Mouse (Mus musculus): ENCODE measurements around the gene Exoc2. TPM values are rescaled to one million over a fixed set of nuclear protein-coding genes. Genes with fewer than 3 reads are reported as not detected.

Gene Exoc2
- polyA plus RNA-seq, 1 experiment = 10.2 TPM

DNA sequence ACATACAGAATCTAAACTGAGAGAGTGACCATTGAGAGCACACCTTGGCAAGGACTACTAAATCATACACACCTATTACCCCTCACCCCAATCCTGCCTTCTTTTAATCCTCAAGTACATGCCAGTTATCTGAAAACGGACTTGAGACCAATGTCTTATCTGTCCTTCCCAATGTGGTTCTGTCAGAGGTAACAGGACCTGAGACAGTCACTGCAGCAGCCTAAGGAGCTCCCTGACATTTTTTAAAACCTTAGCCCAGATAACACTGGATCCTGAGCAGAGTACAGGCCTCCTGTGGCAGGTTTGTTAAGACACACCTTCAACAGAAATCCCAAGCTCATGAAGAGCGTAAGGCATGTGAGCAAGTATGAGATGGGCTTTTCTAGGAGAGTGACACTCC lies 44.8 kb downstream of the Exoc2 start:
- DNase-seq = no peak
- Histone ChIP-seq H3K27ac (ENCODE audit: insufficient read depth, low read depth, low read length) (no peak overlapping the region), H3K4me1 (ENCODE audit: control insufficient read depth, insufficient read depth, low read length) (no peaks in the 10 kb centered on the region), H3K27me3 (replicated peaks; ENCODE audit: control insufficient read depth, insufficient read depth, low read length) (no peaks in the 10 kb centered on the region), H3K4me3 (ENCODE audit: insufficient read depth, low read depth, low read length) (no peak overlapping the region), H3K36me3 (ENCODE audit: control insufficient read depth, insufficient read depth, low read length) (peaks cover 3% of the 10 kb centered on the region)
- TF ChIP-seq POLR2A (IDR thresholded peaks at IDR 0.05; ENCODE audit: low read depth, low read length) = no peak
- TF ChIP-seq CTCF (conservative IDR thresholded peaks at IDR 0.05; ENCODE audit: insufficient read depth, insufficient read length, low read depth, low read length) = no peak
- WGBS = 93% methylated on average over 2 of the region's 2 CpGs

DNA sequence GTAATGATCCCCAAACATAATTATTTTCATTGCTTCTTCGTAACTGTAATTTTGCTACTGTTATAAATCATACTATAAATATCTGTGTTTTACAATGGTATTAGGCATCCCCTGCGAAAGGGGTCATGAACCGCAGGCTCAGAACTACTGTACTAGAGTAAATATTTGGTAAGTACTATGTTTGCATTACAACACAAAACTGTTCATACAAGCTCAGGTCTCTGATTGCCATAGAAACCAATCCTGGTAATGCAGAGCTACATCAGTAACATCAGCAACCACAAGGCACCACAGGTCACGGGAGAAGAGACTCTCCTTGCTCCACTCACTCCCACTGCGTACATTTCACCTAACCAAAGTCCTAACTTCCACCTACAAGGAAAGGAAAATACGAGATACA lies 49.6 kb downstream of the Exoc2 start:
- no peak overlapping the region for H3K4me3 ChIP-seq (ENCODE audit: insufficient read depth, low read depth, low read length)
- DNase-seq = no peak
- WGBS = 92% methylated on average over 6 of the region's 6 CpGs

DNA sequence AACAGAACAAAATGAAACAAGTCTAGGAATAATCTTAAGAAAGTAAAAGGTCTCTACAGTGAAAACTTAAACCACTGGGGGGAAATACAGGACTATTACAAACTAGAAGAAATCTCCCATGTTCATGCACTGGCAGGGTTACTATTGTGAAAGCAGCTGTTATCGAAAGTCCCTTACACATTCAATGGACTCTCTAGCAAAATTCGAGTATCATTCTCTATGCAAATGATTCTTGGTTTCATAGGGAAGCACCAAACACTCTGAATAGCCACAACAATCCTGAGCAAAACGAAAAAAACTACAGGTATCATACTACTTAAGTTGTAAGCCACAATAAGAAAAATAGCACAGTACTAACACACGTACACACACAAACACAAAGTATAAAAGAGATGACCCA lies 52.0 kb downstream of the Exoc2 start:
- Histone ChIP-seq H3K4me3 (ENCODE audit: insufficient read depth, low read depth, low read length) (no peak overlapping the region), H3K27me3 (replicated peaks; ENCODE audit: control insufficient read depth, insufficient read depth, low read length) (no peaks in the 10 kb centered on the region), H3K27ac (ENCODE audit: insufficient read depth, low read depth, low read length) (no peak overlapping the region), H3K36me3 (ENCODE audit: control insufficient read depth, insufficient read depth, low read length) (peaks cover 6% of the 10 kb centered on the region), H3K4me1 (ENCODE audit: control insufficient read depth, insufficient read depth, low read length) (no peaks in the 10 kb centered on the region)
- 91% methylated on average over 4 of the region's 4 CpGs for WGBS
- no peak for DNase-seq
- TF ChIP-seq POLR2A (IDR thresholded peaks at IDR 0.05; ENCODE audit: low read depth, low read length) = no peak
- no peak for TF ChIP-seq CTCF (conservative IDR thresholded peaks at IDR 0.05; ENCODE audit: insufficient read depth, insufficient read length, low read depth, low read length)

More for the DNA sequence above, 49.6 kb downstream of the Exoc2 start:
- peaks cover 6% of the 10 kb centered on the region for H3K36me3 ChIP-seq (ENCODE audit: control insufficient read depth, insufficient read depth, low read length)
- TF ChIP-seq CTCF (conservative IDR thresholded peaks at IDR 0.05; ENCODE audit: insufficient read depth, insufficient read length, low read depth, low read length) = no peak
- no peak for TF ChIP-seq POLR2A (IDR thresholded peaks at IDR 0.05; ENCODE audit: low read depth, low read length)
- H3K27me3 ChIP-seq (replicated peaks; ENCODE audit: control insufficient read depth, insufficient read depth, low read length) = no peaks in the 10 kb centered on the region
- no peak overlapping the region for H3K27ac ChIP-seq (ENCODE audit: insufficient read depth, low read depth, low read length)
- no peaks in the 10 kb centered on the region for H3K4me1 ChIP-seq (ENCODE audit: control insufficient read depth, insufficient read depth, low read length)

DNA sequence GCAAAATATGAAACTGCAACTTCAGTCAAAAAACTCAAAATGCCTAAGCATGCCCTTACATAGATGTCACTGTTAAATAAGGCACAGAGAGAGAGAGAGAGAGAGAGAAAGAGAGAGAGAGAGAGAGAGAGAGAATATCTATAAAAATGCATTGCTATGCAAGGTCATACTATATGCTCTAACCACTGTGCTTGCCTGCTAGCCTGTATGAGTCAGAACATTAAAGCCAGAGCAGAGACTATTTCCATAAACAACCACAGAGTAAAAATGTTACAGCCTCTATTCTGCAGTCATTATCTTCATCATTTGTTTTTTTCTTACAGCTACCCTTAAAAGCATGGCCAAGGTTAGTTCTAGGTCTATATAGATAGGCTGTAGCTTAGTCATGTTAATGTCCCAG lies 60.1 kb downstream of the Exoc2 start:
- H3K4me1 ChIP-seq (ENCODE audit: control insufficient read depth, insufficient read depth, low read length) = 0 out of 2 replicates have a peak, but pooled peaks cover 2% of the 10 kb centered on the region
- no peaks in the 10 kb centered on the region for H3K27me3 ChIP-seq (replicated peaks; ENCODE audit: control insufficient read depth, insufficient read depth, low read length)
- DNase-seq = no peak
- H3K36me3 ChIP-seq (ENCODE audit: control insufficient read depth, insufficient read depth, low read length) = no peaks in the 10 kb centered on the region
- TF ChIP-seq CTCF (conservative IDR thresholded peaks at IDR 0.05; ENCODE audit: insufficient read depth, insufficient read length, low read depth, low read length) = no peak
- TF ChIP-seq POLR2A (IDR thresholded peaks at IDR 0.05; ENCODE audit: low read depth, low read length) = no peak
- no peak overlapping the region for H3K4me3 ChIP-seq (ENCODE audit: insufficient read depth, low read depth, low read length)
- no peak overlapping the region for H3K27ac ChIP-seq (ENCODE audit: insufficient read depth, low read depth, low read length)

DNA sequence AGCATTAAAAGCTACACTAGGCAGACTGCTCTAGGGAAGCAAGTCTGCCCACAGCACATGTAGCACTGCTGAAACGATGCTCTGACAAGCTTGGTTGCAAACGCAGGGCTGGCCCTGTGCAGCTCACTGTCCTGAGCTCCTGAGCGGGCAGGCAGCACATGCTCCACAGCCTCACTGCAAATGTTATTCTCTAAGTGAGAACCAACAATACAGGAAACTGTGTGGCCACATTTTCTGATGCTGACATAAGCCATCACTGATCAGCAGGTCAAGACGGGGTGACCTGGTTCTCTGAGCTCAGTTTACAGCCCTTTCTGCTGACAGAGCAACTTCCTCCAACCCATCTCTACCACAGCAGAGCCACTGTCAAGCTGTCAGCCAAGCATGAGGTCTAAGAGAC lies 60.9 kb downstream of the Exoc2 start:
- Histone ChIP-seq H3K4me1 (ENCODE audit: control insufficient read depth, insufficient read depth, low read length) (0 out of 2 replicates have a peak, but pooled peaks cover 2% of the 10 kb centered on the region), H3K36me3 (ENCODE audit: control insufficient read depth, insufficient read depth, low read length) (no peaks in the 10 kb centered on the region), H3K27ac (ENCODE audit: insufficient read depth, low read depth, low read length) (no peak overlapping the region), H3K4me3 (ENCODE audit: insufficient read depth, low read depth, low read length) (no peak overlapping the region), H3K27me3 (replicated peaks; ENCODE audit: control insufficient read depth, insufficient read depth, low read length) (no peaks in the 10 kb centered on the region)
- TF ChIP-seq CTCF (conservative IDR thresholded peaks at IDR 0.05; ENCODE audit: insufficient read depth, insufficient read length, low read depth, low read length) (no peak), POLR2A (IDR thresholded peaks at IDR 0.05; ENCODE audit: low read depth, low read length) (no peak)
- WGBS = 26% methylated on average over 4 of the region's 4 CpGs
- DNase-seq = no peak

DNA sequence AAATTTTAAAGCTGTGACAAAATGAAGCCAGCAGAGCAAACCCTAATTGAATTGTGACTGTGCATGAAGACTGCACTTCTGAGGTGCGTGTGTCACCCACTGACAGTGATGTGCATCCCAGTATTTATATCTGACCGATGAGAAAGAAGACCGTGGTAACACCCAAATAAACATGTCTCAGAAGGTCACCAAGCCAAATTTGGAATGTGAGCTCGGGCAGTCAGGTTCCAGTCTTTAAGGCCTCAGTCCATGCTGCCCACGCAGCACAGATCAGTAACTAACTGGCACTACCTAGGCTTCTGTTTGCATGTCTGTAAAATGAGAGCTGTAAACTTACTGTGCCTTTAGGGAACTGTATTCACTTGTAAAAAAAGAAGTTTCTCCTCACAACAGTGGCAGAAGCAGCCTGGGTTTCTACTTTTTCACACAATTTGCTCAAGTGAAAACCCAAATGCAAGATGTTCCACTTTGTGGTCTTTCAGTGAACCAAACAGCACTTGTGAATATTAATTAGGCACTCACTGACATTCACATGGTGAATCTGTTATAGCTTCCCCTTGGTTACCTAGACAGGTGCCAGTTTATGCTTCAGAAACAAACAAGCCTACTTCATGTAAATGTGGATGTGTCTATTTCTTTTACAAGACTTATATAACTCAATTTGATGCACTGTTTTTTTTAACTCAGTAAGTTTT lies 61.8 kb downstream of the Exoc2 start:
- Histone ChIP-seq H3K36me3 (ENCODE audit: control insufficient read depth, insufficient read depth, low read length) (no peaks in the 10 kb centered on the region), H3K4me3 (ENCODE audit: insufficient read depth, low read depth, low read length) (no peak overlapping the region), H3K27ac (ENCODE audit: insufficient read depth, low read depth, low read length) (no peak overlapping the region), H3K27me3 (replicated peaks; ENCODE audit: control insufficient read depth, insufficient read depth, low read length) (no peaks in the 10 kb centered on the region), H3K4me1 (ENCODE audit: control insufficient read depth, insufficient read depth, low read length) (0 out of 2 replicates have a peak, but pooled peaks cover 2% of the 10 kb centered on the region)
- TF ChIP-seq POLR2A (IDR thresholded peaks at IDR 0.05; ENCODE audit: low read depth, low read length) (no peak), CTCF (conservative IDR thresholded peaks at IDR 0.05; ENCODE audit: insufficient read depth, insufficient read length, low read depth, low read length) (no peak)
- no peak for DNase-seq
- 62% methylated on average over 5 of the region's 5 CpGs for WGBS

DNA sequence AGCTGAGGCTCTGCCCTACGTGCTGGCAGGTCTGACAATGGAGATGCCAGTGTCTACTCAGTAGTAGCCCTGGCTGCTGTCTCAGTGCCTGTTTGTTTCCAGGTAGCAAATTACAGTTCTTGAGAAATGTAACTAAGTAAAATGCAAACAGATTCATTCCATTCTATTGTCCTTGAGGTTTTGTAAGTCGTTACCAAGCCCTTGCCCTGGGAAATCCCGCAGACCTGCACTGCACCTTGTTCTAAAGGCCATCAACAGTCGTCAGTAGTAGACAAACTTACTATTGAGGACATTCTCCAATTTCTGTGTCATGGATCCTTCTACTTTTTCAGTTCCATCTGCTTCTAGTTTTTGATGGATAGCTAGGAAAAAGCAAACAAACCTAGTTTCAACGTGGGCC lies 63.0 kb downstream of the Exoc2 start:
- Histone ChIP-seq H3K36me3 (ENCODE audit: control insufficient read depth, insufficient read depth, low read length) (peaks cover 1% of the 10 kb centered on the region; the same call in 1 of the 2 replicates), H3K4me3 (ENCODE audit: insufficient read depth, low read depth, low read length) (no peak overlapping the region), H3K27ac (ENCODE audit: insufficient read depth, low read depth, low read length) (no peak overlapping the region), H3K4me1 (ENCODE audit: control insufficient read depth, insufficient read depth, low read length) (0 out of 2 replicates have a peak, but pooled peaks cover 2% of the 10 kb centered on the region), H3K27me3 (replicated peaks; ENCODE audit: control insufficient read depth, insufficient read depth, low read length) (no peaks in the 10 kb centered on the region)
- 78% methylated on average over 5 of the region's 5 CpGs for WGBS
- DNase-seq = no peak
- TF ChIP-seq POLR2A (IDR thresholded peaks at IDR 0.05; ENCODE audit: low read depth, low read length) (no peak), CTCF (conservative IDR thresholded peaks at IDR 0.05; ENCODE audit: insufficient read depth, insufficient read length, low read depth, low read length) (no peak)

All from kidney, adult 2 months (tissue).